Mouse (Mus musculus): Measurements from ENCODE around the gene Eif2s1. TPM values are rescaled to one million over a fixed set of nuclear protein-coding genes. Genes with fewer than 3 reads are reported as not detected.
"Not testable (repeated sequence)": the region's sequence is repeated elsewhere in the genome, so short reads cannot be mapped to it uniquely, and the experiment has no call there.

Eif2s1 gene
- total RNA-seq, 2 experiments from 2014 or later: 38.8 to 44.9 TPM

- DNase-seq: peak; percentile 53
- Histone ChIP-seq H3K4me3 (no peak overlapping the region), H3K27ac (no peak overlapping the region)
- TF ChIP-seq CTCF (IDR thresholded peaks at IDR 0.05): peak; percentile 88
- intact Hi-C loops (cut with DNase I): loop anchor here (2.0 to 5.0 kb wide), 2 partner anchors 68 to 88 kb away; partner anchors contain the start of gene Tmem229b
Measured at GRCm38 (mm10) chr12:78919079-78919712, 57.6 kb downstream of the Eif2s1 start.

- DNase-seq: no peak
- no peak overlapping the region for H3K27ac ChIP-seq
- H3K4me3 ChIP-seq: no peak overlapping the region
- TF ChIP-seq CTCF (IDR thresholded peaks at IDR 0.05): no peak
- intact Hi-C loops (cut with DNase I): no loop called here
Measured at GRCm38 (mm10) chr12:78921421-78921820, 59.8 kb downstream of the Eif2s1 start.

GRCm38 (mm10) chr12:78922058-78922457 is 60.4 kb downstream of the Eif2s1 start:
- intact Hi-C loops (cut with DNase I): no loop called here
- Histone ChIP-seq H3K4me3 (no peak overlapping the region), H3K27ac (no peak overlapping the region)
- no peak for DNase-seq
- no peak for TF ChIP-seq CTCF (IDR thresholded peaks at IDR 0.05)

GRCm38 (mm10) chr12:78922977-78923376 is 61.4 kb downstream of the Eif2s1 start:
- DNase-seq; intact Hi-C loops (cut with DNase I); H3K27ac ChIP-seq; H3K4me3 ChIP-seq: not testable (repeated sequence)

GRCm38 (mm10) chr12:78923539-78924189 is 62.0 kb downstream of the Eif2s1 start:
- no peak overlapping the region for H3K4me3 ChIP-seq
- intact Hi-C loops (cut with DNase I): no loop called here
- no peak for TF ChIP-seq CTCF (IDR thresholded peaks at IDR 0.05)
- no peak for DNase-seq
- H3K27ac ChIP-seq: no peak overlapping the region

- intact Hi-C loops (cut with DNase I): no loop called here
- H3K27ac ChIP-seq: no peak overlapping the region
- no peak for TF ChIP-seq CTCF (IDR thresholded peaks at IDR 0.05)
- no peak for DNase-seq
- H3K4me3 ChIP-seq: no peak overlapping the region
Measured at GRCm38 (mm10) chr12:78927287-78927686, 65.7 kb downstream of the Eif2s1 start.

- Histone ChIP-seq H3K27ac (no peak overlapping the region), H3K4me3 (no peak overlapping the region)
- DNase-seq: no peak
- no peak for TF ChIP-seq CTCF (IDR thresholded peaks at IDR 0.05)
- intact Hi-C loops (cut with DNase I): no loop called here
Measured at GRCm38 (mm10) chr12:78929900-78930299, 68.3 kb downstream of the Eif2s1 start.

- H3K27ac ChIP-seq: no peak overlapping the region
- intact Hi-C loops (cut with DNase I): loop anchor here (5.0 kb wide), 1 partner anchor 66 kb away; no protein-coding TSS in a partner anchor
- DNase-seq: no peak
- H3K4me3 ChIP-seq: no peak overlapping the region
- TF ChIP-seq CTCF (IDR thresholded peaks at IDR 0.05): no peak
Measured at GRCm38 (mm10) chr12:78936494-78936893, 74.9 kb downstream of the Eif2s1 start.

Other genes starting within 250 kb of the Eif2s1 start
- gene Fam71d, start 170.3 kb upstream of the Eif2s1 start, total RNA-seq (2021): under 1 TPM in 1 of 2 experiments, not detected in 1; 0.17 TPM
- gene Mpp5, start 112.9 kb upstream of the Eif2s1 start, total RNA-seq (2021): 10 to 100 TPM; 15.4 to 22.9 TPM
- gene Atp6v1d, start 181 bp upstream of the Eif2s1 start, total RNA-seq (2021): 10 to 100 TPM; 59.8 to 66.2 TPM
- gene Plek2, start 45.1 kb downstream of the Eif2s1 start, total RNA-seq (2021): under 1 TPM; 0.20 to 0.28 TPM
- 1 to 10 TPM; 4.6 to 8.6 TPM for gene Tmem229b, start 145.8 kb downstream of the Eif2s1 start, total RNA-seq (2021)
- 1 to 10 TPM; 1.1 to 1.3 TPM for gene Plekhh1, start 167.3 kb downstream of the Eif2s1 start, total RNA-seq (2021)
- gene Pigh, start 227.8 kb downstream of the Eif2s1 start, total RNA-seq (2021): 1 to 10 TPM; 2.0 to 2.3 TPM

All from gastrocnemius, adult 2 months (tissue).